Mouse (Mus musculus) heart, postnatal 0 days (tissue): ENCODE results near the gene Sla2. TPM values are rescaled to one million over a fixed set of nuclear protein-coding genes. Genes with fewer than 3 reads are reported as not detected.

Experiments
- ATAC-seq: fragments of 200-750 bp; cut with Nextera tagmentation; 2 replicates; pipeline ENCODE4 v1.8.0; 2017; ENCODE audit warnings: low read depth, moderate number of reproducible peaks, moderate library complexity; ENCODE audit not compliant: insufficient read depth
- DNase-seq: peaks from one replicate; pipeline ENCODE4 v3.0.0-alpha.2; 2016; ENCODE audit warnings: low spot score
- H3K27ac ChIP-seq: fragments of 300-500 bp; sonication (generic); 2 replicates; pipeline ENCODE4 v1.5.1; 2014; ENCODE audit warnings: low read depth, mild to moderate bottlenecking
- H3K27me3 ChIP-seq: fragments of 300-500 bp; sonication (generic); 2 replicates; pipeline ENCODE4 v1.6.1; 2014; ENCODE audit warnings: low read length, mixed read lengths; ENCODE audit not compliant: control insufficient read depth, insufficient read depth
- H3K36me3 ChIP-seq: fragments of 300-500 bp; sonication (generic); replicated peaks from 2 replicates; pipeline ENCODE4 v1.6.1; 2014; ENCODE audit warnings: low read length, mixed read lengths; ENCODE audit not compliant: control insufficient read depth, insufficient read depth
- H3K4me1 ChIP-seq: fragments of 300-500 bp; sonication (generic); 2 replicates; pipeline ENCODE4 v1.6.1; 2014; ENCODE audit warnings: antibody characterized with exemption; ENCODE audit not compliant: control insufficient read depth, insufficient read depth
- H3K4me2 ChIP-seq: fragments of 300-500 bp; sonication (generic); 2 replicates; pipeline ENCODE4 v1.6.1; 2014; ENCODE audit warnings: low read depth, mild to moderate bottlenecking, low read length, moderate library complexity
- H3K4me3 ChIP-seq: fragments of 300-500 bp; sonication (generic); 2 replicates; pipeline ENCODE4 v1.5.1; 2014; ENCODE audit warnings: low read depth, low read length
- H3K9ac ChIP-seq: fragments of 300-500 bp; sonication (generic); replicated peaks from 2 replicates; pipeline ENCODE4 v1.6.1; 2014; ENCODE audit warnings: low read depth, low read length, mixed read lengths
- H3K9me3 ChIP-seq: fragments of 300-500 bp; sonication (generic); replicated peaks from 2 replicates; pipeline ENCODE4 v1.6.1; 2016; ENCODE audit warnings: low read length; ENCODE audit not compliant: control insufficient read depth
- CTCF ChIP-seq: IDR thresholded peaks from 2 replicates; pipeline ENCODE4 v1.5.1; 2016; ENCODE audit warnings: antibody characterized with exemption, control low read depth, low read depth
- EP300 ChIP-seq: IDR thresholded peaks from 2 replicates; pipeline ENCODE4 v1.6.1; 2016; ENCODE audit warnings: antibody characterized with exemption, low read depth
- WGBS: fragments of 180-500 bp; shearing (Covaris S2); extraction: QIAGEN DNeasy Blood & Tissue Kit; methylation state at CpG from one replicate; pipeline ENCODE4 v1.1.7; 2014; 5-methylcytosine and 5-hydroxymethylcytosine counted together
- polyA plus RNA-seq: library from polyadenylated mRNA; unstranded; fragments of >200 nt; fragmentation: Nextera tagmentation; extraction: Ambion mirVana; gene quantifications from 2 replicates; pipeline ENCODE4 v1.2.1, GENCODE M21; 2015
- total RNA-seq: library from RNA; depleted of rRNA; stranded (reverse); fragments of >200 nt; gene quantifications from 2 replicates; pipeline ENCODE4 v1.2.3, GENCODE M21; 2014; ENCODE audit warnings: low replicate concordance

Sla2 gene
- total and polyA plus RNA-seq, 2 experiments from 2014 or later = 0.14 TPM; not detected in 1

- no peak for ATAC-seq
- no peak overlapping the region for H3K27ac ChIP-seq
- WGBS = 44% methylated on average over 4 of the region's 4 CpGs
- no peaks in the 10 kb centered on the region for H3K9me3 ChIP-seq
- H3K4me2 ChIP-seq = no peak overlapping the region
- H3K4me3 ChIP-seq = no peak overlapping the region
- DNase-seq = no peak
- no peaks in the 10 kb centered on the region for H3K36me3 ChIP-seq
- H3K27me3 ChIP-seq = no peaks in the 10 kb centered on the region
- H3K4me1 ChIP-seq = no peaks in the 10 kb centered on the region
- H3K9ac ChIP-seq = no peak overlapping the region
- no peak for TF ChIP-seq CTCF
- TF ChIP-seq EP300 = no peak
Measured at GRCm38 (mm10) chr2:156898374-156898773, 11.4 kb upstream of the Sla2 start.

DNA sequence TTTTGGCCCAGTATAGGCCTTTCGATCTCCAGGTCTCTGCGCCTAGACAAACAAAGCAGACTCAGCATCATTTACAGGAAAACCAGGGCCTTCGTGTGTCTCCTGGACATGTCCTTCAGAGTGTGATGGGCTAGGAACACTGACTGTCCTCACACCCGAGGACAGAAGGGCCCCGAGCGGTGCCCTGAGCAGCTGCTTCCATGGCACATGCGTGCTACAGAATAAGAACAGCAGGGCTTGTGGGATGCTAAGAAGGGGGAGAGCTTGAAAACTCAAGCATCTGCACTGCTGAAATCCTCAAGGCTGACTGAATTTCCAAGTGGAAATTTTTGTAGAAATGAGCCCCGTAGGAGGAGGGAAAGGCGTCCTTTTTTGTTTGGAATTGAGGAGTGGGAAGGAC is 10.0 kb upstream of the Sla2 start:
- no peaks in the 10 kb centered on the region for H3K4me1 ChIP-seq
- H3K36me3 ChIP-seq = no peaks in the 10 kb centered on the region
- ATAC-seq (no peak), DNase-seq (no peak)
- no peak overlapping the region for H3K27ac ChIP-seq
- H3K4me2 ChIP-seq = no peak overlapping the region
- no peak overlapping the region for H3K9ac ChIP-seq
- no peak overlapping the region for H3K4me3 ChIP-seq
- WGBS = 83% methylated on average over 9 of the region's 9 CpGs
- H3K27me3 ChIP-seq = no peaks in the 10 kb centered on the region
- TF ChIP-seq CTCF (no peak), EP300 (no peak)
- H3K9me3 ChIP-seq = no peaks in the 10 kb centered on the region

DNA sequence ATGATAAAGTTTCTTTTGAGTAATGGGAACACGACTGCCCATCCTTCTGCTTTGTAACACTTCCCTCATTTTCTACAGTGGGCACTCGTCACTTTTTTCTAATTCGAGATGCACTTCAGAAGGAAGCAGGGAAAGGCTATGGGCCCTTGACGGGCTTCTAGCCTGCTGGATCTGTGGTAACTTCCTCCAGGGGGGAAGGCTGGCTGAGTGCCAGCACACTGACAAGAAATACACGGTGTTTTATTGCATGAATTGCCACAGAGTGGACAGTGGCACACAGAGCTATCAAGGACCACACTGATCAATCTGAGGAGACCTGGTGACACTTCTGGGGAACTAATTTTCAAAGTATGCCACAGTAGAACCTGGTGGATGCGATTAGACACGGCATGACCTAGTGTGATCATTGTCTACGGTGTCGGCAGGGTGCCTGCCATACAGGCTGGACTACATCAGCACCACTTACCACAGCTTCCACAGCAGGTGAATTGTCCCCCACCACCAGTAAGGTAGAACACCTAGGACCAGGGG is 9.5 kb upstream of the Sla2 start:
- WGBS = 55% methylated on average over 9 of the region's 9 CpGs
- no peak for ATAC-seq
- no peaks in the 10 kb centered on the region for H3K9me3 ChIP-seq

DNA sequence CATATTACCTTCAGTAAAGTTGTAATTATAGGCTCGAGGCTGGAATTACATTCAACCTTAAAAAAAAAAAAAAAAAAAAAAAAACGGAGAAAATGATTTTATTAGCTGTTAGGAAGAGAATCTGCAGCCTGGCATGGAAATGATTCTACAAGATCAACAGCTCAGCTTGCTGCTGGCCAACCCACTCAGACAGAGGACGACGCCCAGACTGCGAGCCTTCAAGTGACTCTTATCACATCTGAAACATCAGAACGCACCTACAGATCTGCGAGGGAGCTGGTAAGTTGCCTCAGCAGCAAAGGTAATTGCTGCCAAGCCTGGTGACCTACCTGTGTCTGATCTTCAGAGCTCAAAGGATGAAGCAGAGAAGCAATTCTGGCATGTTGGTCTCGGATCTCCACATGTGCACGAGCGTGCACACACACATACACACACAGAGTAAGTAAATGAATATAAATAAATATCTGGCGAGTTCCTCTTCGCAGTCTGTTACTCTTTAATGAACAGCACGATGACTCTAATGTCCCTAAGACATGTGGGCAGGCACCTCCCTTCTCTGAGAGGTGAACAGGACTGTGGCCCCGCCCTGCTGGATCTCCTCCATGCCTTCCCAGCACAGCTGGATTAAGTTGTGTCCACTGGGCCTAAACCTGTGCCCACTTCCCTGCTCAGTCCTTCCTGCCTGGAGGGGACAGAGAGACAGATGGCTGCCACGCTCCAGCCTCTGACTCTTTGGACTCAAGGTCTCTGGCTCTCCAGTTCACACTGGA is 7.7 kb upstream of the Sla2 start:
- no peaks in the 10 kb centered on the region for H3K4me1 ChIP-seq
- H3K9ac ChIP-seq = no peak overlapping the region
- WGBS = 68% methylated on average over 15 of the region's 15 CpGs
- no peaks in the 10 kb centered on the region for H3K9me3 ChIP-seq
- TF ChIP-seq CTCF (no peak), EP300 (no peak)
- ATAC-seq (no peak), DNase-seq (no peak)
- no peaks in the 10 kb centered on the region for H3K36me3 ChIP-seq
- no peak overlapping the region for H3K4me2 ChIP-seq
- H3K27me3 ChIP-seq = no peaks in the 10 kb centered on the region
- H3K27ac ChIP-seq = no peak overlapping the region
- no peak overlapping the region for H3K4me3 ChIP-seq

More for the DNA sequence above, 9.5 kb upstream of the Sla2 start:
- Histone ChIP-seq H3K9ac (no peak overlapping the region), H3K27ac (no peak overlapping the region), H3K4me3 (no peak overlapping the region), H3K27me3 (no peaks in the 10 kb centered on the region), H3K4me1 (no peaks in the 10 kb centered on the region), H3K36me3 (no peaks in the 10 kb centered on the region), H3K4me2 (no peak overlapping the region)
- no peak for DNase-seq
- TF ChIP-seq CTCF = no peak
- no peak for TF ChIP-seq EP300

DNA sequence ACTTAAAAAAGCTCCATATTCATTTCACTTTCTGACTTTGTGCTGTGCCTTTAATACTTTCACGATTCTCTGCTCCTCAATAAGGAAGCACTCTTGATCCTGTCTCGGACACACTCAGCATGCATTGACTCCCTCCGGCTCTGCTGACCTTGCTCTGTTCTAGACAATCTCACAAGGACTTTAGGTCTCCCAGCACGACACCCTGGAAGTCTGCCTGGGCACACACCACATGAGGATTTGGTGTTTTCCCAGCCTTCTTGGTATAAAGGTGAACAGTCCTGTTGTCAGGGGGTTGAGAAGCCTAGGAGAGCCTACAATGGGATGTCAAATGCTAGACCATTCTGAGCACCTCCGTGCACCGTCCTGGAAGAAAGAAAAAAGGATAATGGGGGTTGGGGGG is 5.8 kb upstream of the Sla2 start:
- 63% methylated on average over 6 of the region's 6 CpGs for WGBS
- TF ChIP-seq CTCF (no peak), EP300 (no peak)
- Histone ChIP-seq H3K9ac (no peak overlapping the region), H3K4me2 (no peak overlapping the region), H3K27me3 (no peaks in the 10 kb centered on the region), H3K4me1 (no peaks in the 10 kb centered on the region), H3K4me3 (no peak overlapping the region), H3K27ac (no peak overlapping the region), H3K9me3 (no peaks in the 10 kb centered on the region), H3K36me3 (no peaks in the 10 kb centered on the region)
- DNase-seq (no peak), ATAC-seq (no peak)
